Mouse (Mus musculus) E14TG2a.4 (cell line): ENCODE measurements around the gene H1fx.

Experiments used
- CTCF ChIP-seq: conservative IDR thresholded peaks from 2 replicates; pipeline ENCODE4 v1.5.1; 2014; ENCODE audit warnings: low read length
- NANOG ChIP-seq: IDR thresholded peaks from 2 replicates; pipeline ENCODE4 v1.6.1; 2014; ENCODE audit warnings: borderline replicate concordance, low read length, mixed read lengths

DNA sequence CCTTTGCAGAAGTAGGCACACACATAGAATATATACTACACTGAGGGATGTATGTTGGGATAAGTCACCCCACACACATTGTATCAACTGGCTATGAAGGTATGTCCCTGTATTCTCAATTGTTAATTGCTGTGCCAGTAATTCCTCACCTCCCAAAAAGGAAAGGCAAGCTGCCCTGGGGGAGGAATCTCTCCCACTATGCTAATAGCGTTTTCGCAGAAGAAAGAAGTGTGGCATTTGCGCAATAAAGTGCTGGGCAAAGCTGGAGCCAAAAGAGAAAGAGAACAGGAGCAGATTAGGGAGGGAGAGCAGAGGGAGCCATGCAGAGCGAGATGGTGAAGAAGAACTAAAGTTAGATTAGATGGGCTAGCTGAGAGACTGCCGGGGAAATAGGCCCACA is 46.0 kb upstream of the H1fx start:
- TF ChIP-seq CTCF (no peak), NANOG (no peak)
